Mouse (Mus musculus) CH12.LX (cell line): ENCODE results near the gene Sox18. TPM values are rescaled to one million over a fixed set of nuclear protein-coding genes. Genes with fewer than 3 reads are reported as not detected.

Experiments used
- DNase-seq: peaks from one replicate; pipeline ENCODE4 v3.0.0-alpha.2; 2013; ENCODE audit errors: extremely low read depth
- H3K27ac ChIP-seq: 2 replicates; pipeline ENCODE4 v1.5.1; 2012; ENCODE audit warnings: low read depth, mild to moderate bottlenecking, control low read depth, moderate library complexity; ENCODE audit not compliant: insufficient read depth
- H3K27me3 ChIP-seq: replicated peaks from 2 replicates; pipeline ENCODE3; 2012; ENCODE audit warnings: inconsistent platforms
- H3K36me3 ChIP-seq, 2 experiments: replicated peaks in 1 of 2; 2 replicates each; pipeline versions ENCODE3 to v1.6.1; 2012; ENCODE audit warnings: inconsistent platforms in 1 of 2, low read length in 1 of 2, mild to moderate bottlenecking in 1 of 2, mixed read lengths in 1 of 2, moderate library complexity in 1 of 2; ENCODE audit not compliant: control insufficient read depth in 1 of 2, insufficient read depth in 1 of 2
- H3K4me1 ChIP-seq, 2 experiments: 2 replicates each; pipeline ENCODE4 v1.6.1; 2012; ENCODE audit warnings: inconsistent platforms in 1 of 2, moderate library complexity in 1 of 2; ENCODE audit not compliant: insufficient read depth in 2 of 2, control insufficient read depth in 1 of 2
- H3K4me2 ChIP-seq: 2 replicates; pipeline ENCODE4 v1.6.1; 2012; ENCODE audit warnings: low read depth, mild to moderate bottlenecking, control low read depth; ENCODE audit not compliant: poor library complexity, insufficient read depth, severe bottlenecking
- H3K4me3 ChIP-seq, 3 experiments: fragments of 150-350 bp in 1 of 3; sonication (generic) in 1 of 3; replicated peaks in 1 of 3; 2 replicates each; pipeline versions ENCODE3 to v1.5.1; 2011 to 2012; ENCODE audit warnings: low read depth in 2 of 3, low read length in 2 of 3, mild to moderate bottlenecking in 2 of 3, moderate library complexity in 2 of 3, control low read depth in 1 of 3, improper control_type of control experiment in 1 of 3, inconsistent platforms in 1 of 3, mixed read lengths in 1 of 3; ENCODE audit not compliant: poor library complexity in 1 of 3
- H3K79me2 ChIP-seq: replicated peaks from 2 replicates; pipeline ENCODE4 v1.6.1; 2012; ENCODE audit warnings: mild to moderate bottlenecking, moderate library complexity; ENCODE audit not compliant: control insufficient read depth, poor library complexity, insufficient read depth, severe bottlenecking; ENCODE audit errors: extremely low read depth
- H3K9ac ChIP-seq: 2 replicates; pipeline ENCODE4 v1.6.1; 2012; ENCODE audit warnings: low read depth, mild to moderate bottlenecking, control low read depth, moderate library complexity; ENCODE audit not compliant: insufficient read depth
- H3K9me3 ChIP-seq: replicated peaks from 2 replicates; pipeline ENCODE3; 2012; ENCODE audit warnings: low read length, inconsistent platforms, mixed read lengths
- CHD2 ChIP-seq: IDR thresholded peaks from 2 replicates; pipeline ENCODE4 v1.6.1; 2011; ENCODE audit warnings: low read length, improper control_type of control experiment
- CTCF ChIP-seq, 2 experiments: IDR thresholded peaks in 1 of 2; conservative IDR thresholded peaks in 1 of 2; 2 replicates each; pipeline ENCODE4 v1.5.1; 2011 to 2012; ENCODE audit warnings: low read depth in 2 of 2, low read length in 2 of 2, improper control_type of control experiment in 1 of 2, inconsistent platforms in 1 of 2, mild to moderate bottlenecking in 1 of 2, moderate library complexity in 1 of 2
- E2F4 ChIP-seq: IDR thresholded peaks from 2 replicates; pipeline ENCODE4 v1.6.1; 2011; ENCODE audit warnings: low read depth, low read length, improper control_type of control experiment; ENCODE audit not compliant: insufficient replicate concordance
- JUND ChIP-seq: conservative IDR thresholded peaks from 2 replicates; pipeline ENCODE4 v1.6.1; 2011; ENCODE audit warnings: low read depth, low read length, improper control_type of control experiment
- MAX ChIP-seq: IDR thresholded peaks from 2 replicates; pipeline ENCODE4 v1.6.1; 2011; ENCODE audit warnings: low read length, improper control_type of control experiment
- MEF2A ChIP-seq: IDR thresholded peaks from 2 replicates; pipeline ENCODE4 v1.6.1; 2014; ENCODE audit warnings: low read depth, mild to moderate bottlenecking, inconsistent platforms, low read length, improper control_type of control experiment, borderline replicate concordance
- MXI1 ChIP-seq: IDR thresholded peaks from 2 replicates; pipeline ENCODE4 v1.6.1; 2011; ENCODE audit warnings: mild to moderate bottlenecking, low read depth, low read length, improper control_type of control experiment
- NELFE ChIP-seq: IDR thresholded peaks from 2 replicates; pipeline ENCODE4 v1.6.1; 2011; ENCODE audit warnings: low read depth, low read length, improper control_type of control experiment
- NRF1 ChIP-seq: IDR thresholded peaks from 2 replicates; pipeline ENCODE4 v1.6.1; 2014; ENCODE audit warnings: low read depth, mild to moderate bottlenecking, inconsistent platforms, low read length, improper control_type of control experiment, moderate library complexity
- PAX5 ChIP-seq: IDR thresholded peaks from 2 replicates; pipeline ENCODE4 v1.6.1; 2012; ENCODE audit warnings: low read length, inconsistent platforms, mixed read lengths
- POLR2A ChIP-seq: IDR thresholded peaks from 2 replicates; pipeline ENCODE4 v1.6.1; 2011; ENCODE audit warnings: low read depth, mild to moderate bottlenecking, improper control_type of control experiment, low read length
- RAD21 ChIP-seq: IDR thresholded peaks from 2 replicates; pipeline ENCODE4 v1.6.1; 2011; ENCODE audit warnings: low read depth, mild to moderate bottlenecking, low read length, improper control_type of control experiment, moderate library complexity
- RCOR1 ChIP-seq: conservative IDR thresholded peaks from 2 replicates; pipeline ENCODE4 v1.6.1; 2012; ENCODE audit warnings: low read depth, mild to moderate bottlenecking, inconsistent platforms, low read length, improper control_type of control experiment
- SIN3A ChIP-seq: IDR thresholded peaks from 2 replicates; pipeline ENCODE4 v1.6.1; 2012; ENCODE audit warnings: low read length, improper control_type of control experiment, inconsistent platforms
- TBP ChIP-seq: conservative IDR thresholded peaks from 2 replicates; pipeline ENCODE4 v1.6.1; 2011; ENCODE audit warnings: low read depth, low read length, improper control_type of control experiment
- UBTF ChIP-seq: IDR thresholded peaks from 2 replicates; pipeline ENCODE4 v1.6.1; 2012; ENCODE audit warnings: low read depth, mild to moderate bottlenecking, inconsistent platforms, low read length, improper control_type of control experiment, moderate library complexity
- ZKSCAN1 ChIP-seq: IDR thresholded peaks from 2 replicates; pipeline ENCODE4 v1.6.1; 2012; ENCODE audit warnings: low read depth, inconsistent platforms, low read length, improper control_type of control experiment, borderline replicate concordance
- dilution Hi-C: fragments of 300-500 bp; cut with MboI; formaldehyde crosslinking; loops from 2 replicates; pipeline ENCODE4 v1.14.3; 2020; ENCODE audit warnings: low sequenced_read_pairs; ENCODE audit not compliant: extremely low pct_unique_long_range_greater_than_20kb, extremely low pct_ligation_motif_present
- in situ Hi-C: fragments of 300-500 bp; cut with MboI; formaldehyde crosslinking; loops from 3 replicates; pipeline ENCODE4 v1.14.3; 2019; ENCODE audit warnings: low sequenced_read_pairs, low pct_ligation_motif_present, low pct_unique_long_range_greater_than_20kb, mixed read lengths
- polyA plus RNA-seq: library from polyadenylated mRNA; unstranded; fragments of >175 nt; gene quantifications from 2 replicates; pipeline ENCODE4 v1.2.1, GENCODE M21; 2012; ENCODE audit warnings: low read depth; ENCODE audit not compliant: insufficient read length
- total RNA-seq, 2 experiments: library from RNA; depleted of rRNA; stranded (reverse); fragments of 300-350 nt in 1 of 2; fragments of >200 nt in 1 of 2; gene quantifications; 2 replicates each; pipeline ENCODE4 v1.2.3; 2012 to 2014

The Sox18 gene
- total RNA-seq (2012; rRNA removed) (not detected in 2 replicates), total RNA-seq (2014; rRNA removed) (not detected in 2 replicates), polyA plus RNA-seq (not detected in 2 replicates)

DNA sequence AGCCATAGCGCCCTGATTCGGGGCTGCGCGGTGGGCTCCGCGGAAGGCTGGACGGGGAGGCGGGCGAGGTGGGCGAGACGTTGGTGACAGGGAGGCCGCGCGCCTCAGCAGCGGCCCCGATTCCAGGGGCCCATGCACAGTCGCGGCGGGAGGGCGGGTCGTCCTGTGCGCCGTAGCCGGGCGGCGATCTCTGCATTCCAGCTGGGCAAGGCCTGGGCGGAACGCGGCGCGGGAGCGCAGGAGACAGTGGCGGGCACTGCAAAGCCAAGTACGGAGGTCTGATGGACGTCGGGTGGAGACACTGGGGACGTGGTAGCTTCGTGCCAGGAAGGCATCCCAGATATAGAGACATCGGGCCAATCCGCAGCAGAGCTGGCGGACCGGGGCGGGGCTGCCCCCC is at the start of gene Sox18:
TSS of gene Sox18 (minus strand) at position 315 of the 400 bp plus-strand sequence.
- no peaks in the 10 kb centered on the region for H3K36me3 ChIP-seq
- H3K4me2 ChIP-seq = no peak within 1 kb of the TSS
- in situ Hi-C loops = no loop called here
- H3K4me1 ChIP-seq = peaks cover 2 to 5% of the 10 kb centered on the region in 2 experiments; a peak in 2 of 4 replicates
- peaks cover 9% of the 10 kb centered on the region for H3K27me3 ChIP-seq
- no peak for DNase-seq
- H3K79me2 ChIP-seq = no peaks in the 10 kb centered on the region
- no peak within 1 kb of the TSS for H3K9ac ChIP-seq
- H3K4me3 ChIP-seq = no peak within 1 kb of the TSS
- dilution Hi-C loops = no loop called here
- TF ChIP-seq E2F4 (no peak), MAX (no peak), RAD21 (no peak), MEF2A (no peak), PAX5 (no peak)
- H3K9me3 ChIP-seq = peaks cover 7% of the 10 kb centered on the region
- no peak within 1 kb of the TSS for H3K27ac ChIP-seq

- Histone ChIP-seq H3K9me3 (no peaks in the 10 kb centered on the region), H3K79me2 (no peaks in the 10 kb centered on the region), H3K4me1 (peaks cover 0 to 4% of the 10 kb centered on the region in 2 experiments; a peak in 1 of 4 replicates), H3K27me3 (peaks cover 38% of the 10 kb centered on the region), H3K4me3 (no peak overlapping the region), H3K9ac (no peak overlapping the region)
- in situ Hi-C loops = loop anchor here (5.0 kb wide), 1 partner anchor 146 kb away; no protein-coding TSS in a partner anchor
- no peak for DNase-seq
- TF ChIP-seq MXI1 = no peak
- no peak for TF ChIP-seq TBP
- no peak for TF ChIP-seq POLR2A
- no peak for TF ChIP-seq UBTF
- TF ChIP-seq NRF1 = no peak
- no peak for TF ChIP-seq SIN3A
- TF ChIP-seq CHD2 = no peak
- TF ChIP-seq RCOR1 = no peak
- TF ChIP-seq ZKSCAN1 = no peak
- TF ChIP-seq, all 38 proteins: peak for 0
- Histone ChIP-seq H3K27ac (no peak overlapping the region), H3K36me3 (no peaks in the 10 kb centered on the region), H3K4me2 (no peak overlapping the region)
- dilution Hi-C loops = no loop called here
These were observed 49.8 kb upstream of the Sox18 start for GRCm38 (mm10) chr2:181721200-181721599.

- peaks cover 42% of the 10 kb centered on the region for H3K27me3 ChIP-seq
- peaks cover 0 to 11% of the 10 kb centered on the region in 2 experiments; a peak in 2 of 4 replicates for H3K4me1 ChIP-seq
- H3K4me2 ChIP-seq = no peak overlapping the region
- TF ChIP-seq CTCF (conservative IDR thresholded peaks at IDR 0.05 in 1 of 2, IDR thresholded peaks at IDR 0.05 in 1 of 2; ENCODE audit: low read depth in 2 of 2, low read length in 2 of 2) (peak in 1 of 2 experiments; percentile 37; a peak in 2 of 4 replicates), JUND (no peak), RAD21 (peak; percentile 23), MAX (no peak), CHD2 (no peak), NELFE (no peak)
- H3K27ac ChIP-seq = no peak overlapping the region
- dilution Hi-C loops = no loop called here
- H3K9me3 ChIP-seq = no peaks in the 10 kb centered on the region
- no peak for DNase-seq
- no peaks in the 10 kb centered on the region for H3K36me3 ChIP-seq
- no peak overlapping the region for H3K4me3 ChIP-seq
- no peak overlapping the region for H3K9ac ChIP-seq
- in situ Hi-C loops = loop anchor here (5.0 kb wide), 1 partner anchor 147 kb away; no protein-coding TSS in a partner anchor
- no peaks in the 10 kb centered on the region for H3K79me2 ChIP-seq
These were observed 48.6 kb upstream of the Sox18 start for GRCm38 (mm10) chr2:181720061-181720460.
